8 mouse cellular contexts compared by ENCODE assay signal in the genomic region with DNA sequence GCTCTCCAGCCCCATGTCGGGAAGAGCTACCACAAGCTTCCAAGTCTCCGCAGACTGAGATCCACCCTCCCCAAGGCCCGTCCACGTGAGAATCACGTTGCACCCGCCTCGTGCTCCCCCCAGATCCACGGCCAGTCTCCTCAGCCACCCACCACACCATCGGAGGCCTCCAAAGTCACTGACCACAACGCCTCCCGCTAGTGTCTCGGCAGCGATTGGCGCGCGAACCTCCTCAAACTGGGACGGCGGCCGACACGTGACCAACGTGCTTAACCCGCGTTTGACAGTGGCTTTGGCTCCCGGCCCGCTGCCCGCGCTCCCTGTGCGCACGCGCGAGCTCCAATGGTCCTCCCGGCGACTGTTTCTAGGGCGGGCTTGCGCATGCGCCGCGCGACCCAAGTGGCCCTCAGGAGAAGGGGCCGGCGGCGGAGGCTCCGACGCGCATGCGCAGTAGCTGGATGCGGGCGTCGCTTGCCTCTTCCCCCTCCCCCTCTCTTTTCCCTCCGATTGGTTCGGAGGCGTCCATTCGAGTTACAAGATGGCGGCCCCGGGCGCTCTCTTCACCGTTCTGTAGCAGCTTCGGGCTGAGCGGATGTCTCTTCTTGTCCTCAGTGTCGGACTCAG. TPM values are rescaled to one million over a fixed set of nuclear protein-coding genes. Genes with fewer than 3 reads are reported as not detected.
DNase-seq lines count a peak whose midpoint lies in the region; ATAC-seq lines count a peak whose summit lies in the region.

A gene (plus strand): TSS at position 528 of the 624 bp plus-strand sequence.

- peaks cover 16% of the 10 kb centered on the region for H3K36me3 ChIP-seq in intestine, embryonic 14.5 days (ENCODE audit: control insufficient read depth, insufficient read depth, low read length)

- H3K4me3 ChIP-seq in intestine, embryonic 14.5 days (ENCODE audit: low read depth, low read length), result peak within 1 kb of the TSS; percentile 94

- WGBS in intestine, embryonic 14.5 days, result under 1% methylated on average over 60 of the region's 60 CpGs

- no peaks in the 10 kb centered on the region for H3K9me3 ChIP-seq in intestine, embryonic 14.5 days (ENCODE audit: control insufficient read depth, low read length)

- H3K27me3 ChIP-seq in intestine, embryonic 14.5 days (replicated peaks; ENCODE audit: control insufficient read depth, insufficient read depth, low read length), result no peaks in the 10 kb centered on the region

- intact Hi-C loops in left cerebral cortex, postnatal 14 days (cut with DNase I), result loop anchor here (2.0 to 5.0 kb wide), 2 partner anchors 68 to 166 kb away; no protein-coding TSS in a partner anchor

- H3K4me1 ChIP-seq in intestine, embryonic 14.5 days (replicated peaks; ENCODE audit: control insufficient read depth, insufficient read depth, low read length), result peaks cover 24% of the 10 kb centered on the region; the same call in 1 of the 2 replicates

- ATAC-seq in intestine, embryonic 14.5 days (replicated peaks; ENCODE audit: low FRiP score, low TSS enrichment, low read depth), result peak; percentile 88

- peak within 1 kb of the TSS; percentile 88 for H3K4me2 ChIP-seq in intestine, embryonic 14.5 days (ENCODE audit: low read length)

- peak; percentile 100 for DNase-seq in adrenal gland, adult 18-20 months (ENCODE audit: low spot score in 2 of 2)
- peak; percentile 100 for DNase-seq in embryo, embryonic 11 days
- DNase-seq in gastrocnemius, postnatal 25 days, result peak; percentile 100
- DNase-seq in intestine, embryonic 14.5 days (ENCODE audit: low spot score), result peak; percentile 98
- peak; percentile 100 for DNase-seq in left cerebral cortex, postnatal 14 days (ENCODE audit: low spot score in 2 of 2)
- peak; percentile 100 for DNase-seq in mesoderm, embryonic 11.5 days (ENCODE audit: low read depth, low spot score)
- DNase-seq in right cerebral cortex, postnatal 36 days (ENCODE audit: low spot score in 2 of 2), result peak; percentile 99
- peak; percentile 99 for DNase-seq in yolk sac, embryonic 10.5 days (ENCODE audit: low spot score)

- H3K27ac ChIP-seq in intestine, embryonic 14.5 days (ENCODE audit: low read depth), result peak within 1 kb of the TSS; percentile 97

- H3K9ac ChIP-seq in intestine, embryonic 14.5 days (ENCODE audit: low read length), result peak within 1 kb of the TSS; percentile 96

RNA-seq across cellular contexts. Expression of the gene that starts here (rescaled TPM):
- 10 to 100 TPM; 41.0 to 45.8 TPM for total RNA-seq in adrenal gland, adult 18-20 months (2021)
- 10 to 100 TPM; 13.3 TPM for total RNA-seq in gastrocnemius, postnatal 25 days (2021)
- polyA plus RNA-seq in intestine, embryonic 14.5 days (2014; fragmentation: Nextera tagmentation; extraction: Ambion mirVana), result 38.6 and 42.8 TPM in 2 replicates
- 10 to 100 TPM; 31.2 to 31.7 TPM for total RNA-seq in left cerebral cortex, postnatal 14 days (2021)

Comparison
In these comparisons a context has a peak if more than half of its experiments do, and no peak if none do; other contexts are left out.
1. Peak in every context shown above with its lines: DNase-seq, ATAC-seq, H3K4me3 ChIP-seq and H3K27ac ChIP-seq.